Mouse (Mus musculus) MEL (cell line): ENCODE measurements around the gene Ak7.

Experiments
- BHLHE40 ChIP-seq: IDR thresholded peaks from 2 replicates; pipeline ENCODE4 v1.6.1; 2012; ENCODE audit warnings: low read depth, mild to moderate bottlenecking, inconsistent platforms, low read length, improper control_type of control experiment, borderline replicate concordance
- CTCF ChIP-seq, 3 experiments: IDR thresholded peaks in 2 of 3; conservative IDR thresholded peaks in 1 of 3; 2 replicates each; pipeline ENCODE4 v1.5.1; 2011 to 2012; ENCODE audit warnings: low read length in 3 of 3, low read depth in 2 of 3, mild to moderate bottlenecking in 2 of 3, improper control_type of control experiment in 1 of 3, inconsistent platforms in 1 of 3, mixed read lengths in 1 of 3, moderate library complexity in 1 of 3; ENCODE audit not compliant: control insufficient read depth in 1 of 3, insufficient read depth in 1 of 3, poor library complexity in 1 of 3, severe bottlenecking in 1 of 3
- ELF1 ChIP-seq: IDR thresholded peaks from 2 replicates; pipeline ENCODE4 v1.6.1; 2014; ENCODE audit warnings: low read depth, mild to moderate bottlenecking, inconsistent platforms, low read length, improper control_type of control experiment, moderate library complexity
- EP300 ChIP-seq, 2 experiments: IDR thresholded peaks; 2 replicates each; pipeline ENCODE4 v1.6.1; 2011; ENCODE audit warnings: improper control_type of control experiment in 2 of 2, low read length in 2 of 2, low read depth in 1 of 2, mild to moderate bottlenecking in 1 of 2
- GATA1 ChIP-seq: IDR thresholded peaks from 2 replicates; pipeline ENCODE4 v1.6.1; 2011; ENCODE audit warnings: low read depth, low read length, improper control_type of control experiment
- MAX ChIP-seq: IDR thresholded peaks from 2 replicates; pipeline ENCODE4 v1.6.1; 2011; ENCODE audit warnings: low read length, improper control_type of control experiment
- NELFE ChIP-seq: IDR thresholded peaks from 2 replicates; pipeline ENCODE4 v1.6.1; 2011; ENCODE audit warnings: low read depth, low read length, improper control_type of control experiment
- POLR2A ChIP-seq, 2 experiments: IDR thresholded peaks; 2 replicates each; pipeline ENCODE4 v1.6.1; 2011 to 2012; ENCODE audit warnings: low read length in 2 of 2, mild to moderate bottlenecking in 2 of 2, control low read depth in 1 of 2, improper control_type of control experiment in 1 of 2, low read depth in 1 of 2, moderate library complexity in 1 of 2; ENCODE audit not compliant: control insufficient read depth in 1 of 2, insufficient read depth in 1 of 2, poor library complexity in 1 of 2
- POLR2AphosphoS2 ChIP-seq: IDR thresholded peaks from 2 replicates; pipeline ENCODE4 v1.6.1; 2011; ENCODE audit warnings: low read length, improper control_type of control experiment
- RAD21 ChIP-seq: IDR thresholded peaks from 2 replicates; pipeline ENCODE4 v1.6.1; 2011; ENCODE audit warnings: mild to moderate bottlenecking, low read depth, low read length, improper control_type of control experiment
- SMC3 ChIP-seq: IDR thresholded peaks from 2 replicates; pipeline ENCODE4 v1.6.1; 2011; ENCODE audit warnings: low read depth, low read length, improper control_type of control experiment
- ZC3H11A ChIP-seq: IDR thresholded peaks from 2 replicates; pipeline ENCODE4 v1.6.1; 2012; ENCODE audit warnings: low read depth, mild to moderate bottlenecking, inconsistent platforms, low read length, improper control_type of control experiment

GRCm38 (mm10) chr12:105700433-105700832, 5.3 kb upstream of the Ak7 start:
- TF ChIP-seq BHLHE40 (no peak), EP300 (IDR thresholded peaks at IDR 0.05; ENCODE audit: low read depth in 1 of 2, low read length in 2 of 2) (no peak), CTCF (IDR thresholded peaks at IDR 0.05 in 2 of 3, conservative IDR thresholded peaks at IDR 0.05 in 1 of 3; ENCODE audit: control insufficient read depth in 1 of 3, insufficient read depth in 1 of 3, low read depth in 2 of 3, low read length in 3 of 3, poor library complexity in 1 of 3, severe bottlenecking in 1 of 3) (no peak), MAX (no peak), GATA1 (no peak), RAD21 (no peak), POLR2A (IDR thresholded peaks at IDR 0.05; ENCODE audit: control insufficient read depth in 1 of 2, insufficient read depth in 1 of 2, low read depth in 1 of 2, low read length in 2 of 2, poor library complexity in 1 of 2) (no peak), NELFE (no peak), ELF1 (no peak), ZC3H11A (no peak), SMC3 (no peak), POLR2AphosphoS2 (no peak)
